Mouse (Mus musculus) B cell, adult (primary cell): ENCODE results near the gene Ddx49. TPM values are rescaled to one million over a fixed set of nuclear protein-coding genes. Genes with fewer than 3 reads are reported as not detected.

Source experiments
- total RNA-seq: library from RNA; stranded (reverse); gene quantifications from 4 replicates; pipeline ENCODE4 v1.2.4, GENCODE M21; 2023; ENCODE audit not compliant: inconsistent age

Ddx49 gene
- 60.2 to 96.0 TPM (median 74.4 TPM) in 4 replicates for total RNA-seq

DNA sequence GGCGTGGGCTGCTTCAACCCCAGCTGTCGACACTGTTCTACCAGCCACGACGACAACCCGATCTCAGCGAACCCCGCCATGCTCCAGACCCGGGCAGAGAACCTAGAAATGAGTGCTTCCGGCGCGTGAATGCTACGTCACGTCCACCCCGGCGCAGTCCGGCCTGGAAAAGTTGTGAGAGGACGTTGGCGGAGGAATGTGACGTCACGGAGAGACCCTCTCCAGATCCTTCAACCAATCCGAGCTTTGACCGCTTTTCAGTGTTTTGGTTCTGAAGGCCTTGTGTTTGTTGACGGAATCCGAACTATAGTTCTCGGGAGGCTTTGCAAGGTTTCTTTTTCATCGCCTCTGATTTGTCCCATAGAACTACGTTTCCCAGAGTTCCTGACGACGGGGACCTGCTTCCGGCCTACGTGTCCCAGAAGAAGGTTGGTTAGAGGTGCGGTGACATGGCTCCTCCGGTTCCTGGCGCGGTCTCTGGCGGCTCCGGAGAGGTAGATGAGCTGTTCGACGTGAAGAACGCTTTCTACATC is at the start of gene Ddx49, which contains the start of gene Cope:
TSS of gene Ddx49 (minus strand) at position 132 of the 533 bp plus-strand sequence.
TSS of gene Cope (plus strand) at position 161 of the 533 bp plus-strand sequence.

DNA sequence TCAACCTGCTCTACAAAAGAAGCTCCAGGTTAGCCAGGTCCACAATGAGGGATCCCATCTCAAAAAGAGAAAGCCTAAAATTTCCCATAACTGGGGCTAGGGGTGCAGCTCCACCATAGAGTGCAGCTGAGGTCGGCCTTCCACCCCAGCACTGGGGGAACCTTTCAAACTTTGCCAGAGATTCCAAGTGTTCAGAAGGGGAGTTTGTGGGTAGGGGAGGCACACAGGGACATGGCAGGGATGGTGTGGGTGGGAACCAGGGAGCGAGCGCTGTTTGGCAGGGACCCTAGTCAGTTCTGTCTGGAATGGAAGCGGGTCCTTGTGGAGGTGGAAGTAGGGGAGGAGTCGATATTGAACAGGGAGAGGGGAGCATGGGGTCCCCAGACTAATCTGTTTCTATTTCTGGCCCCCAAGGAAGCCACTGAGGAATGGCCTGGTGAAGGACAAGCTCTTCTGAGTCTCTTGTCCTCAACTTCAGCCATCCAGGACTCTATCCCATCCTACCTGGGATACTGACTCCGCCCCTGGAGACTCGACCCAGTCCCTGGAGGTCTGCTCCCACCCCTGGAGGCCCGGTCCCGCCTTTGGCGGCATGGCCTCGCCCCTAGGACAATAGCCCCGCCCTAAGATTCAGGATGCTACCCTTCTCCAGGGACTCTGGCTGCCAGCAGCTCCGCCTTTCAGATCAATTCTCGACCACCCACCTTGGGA is 27.0 kb upstream of the Ddx49 start, which contains the start of gene Gdf1:
TSS of gene Gdf1 (plus strand) at position 694 of the 711 bp plus-strand sequence.

GRCm38 (mm10) chr8:70315624-70316510 is 13.6 kb upstream of the Ddx49 start, which contains the start of gene Cers1:
Gene Cers1 (plus strand): TSS chr8:70315775.

DNA sequence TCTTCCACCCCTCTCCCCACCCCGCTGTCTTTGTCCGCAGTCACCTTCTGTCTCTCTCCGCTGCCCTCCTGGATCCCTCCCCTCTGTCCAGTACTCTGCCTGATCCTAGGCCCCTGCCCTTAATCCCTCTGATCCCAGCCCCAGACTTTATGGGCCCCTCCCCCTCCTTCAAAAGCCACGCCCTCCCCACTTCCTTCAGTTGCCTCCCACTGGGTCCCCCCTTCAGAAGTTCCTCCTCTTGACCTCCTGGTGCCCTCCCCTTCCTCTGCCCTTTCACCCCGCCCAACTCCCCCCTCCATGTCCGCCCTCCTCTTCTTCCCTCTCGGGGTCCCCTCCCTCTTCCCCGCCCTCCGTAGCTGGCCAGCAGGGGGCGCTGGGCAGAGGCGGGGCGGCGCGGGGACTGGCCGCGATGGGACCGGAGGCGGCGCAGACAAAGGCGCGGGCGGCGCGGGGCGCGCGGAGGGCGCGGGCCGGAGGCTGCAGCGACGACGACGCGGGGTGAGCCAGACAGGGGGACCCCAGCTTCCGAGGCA is 19.6 kb downstream of the Ddx49 start, which contains the start of gene Homer3:
TSS of gene Homer3 (plus strand) at position 225 of the 533 bp plus-strand sequence.

Other genes starting within 250 kb of the Ddx49 start
- gene Tm6sf2, start 229.6 kb downstream of the Ddx49 start, total RNA-seq, result 0.35 to 0.66 TPM in 2 of 4 replicates, not detected in the others
- not detected in 4 replicates for gene Hapln4, start 219.0 kb downstream of the Ddx49 start, total RNA-seq
- 0.13 to 0.24 TPM (median 0.20 TPM) in 4 replicates for gene Ncan, start 181.6 kb downstream of the Ddx49 start, total RNA-seq
- gene Nr2c2ap, start 171.2 kb downstream of the Ddx49 start, total RNA-seq, result 22.5 to 33.6 TPM (median 27.3 TPM) in 4 replicates
- 30.4 to 37.4 TPM (median 32.7 TPM) in 4 replicates for gene Rfxank, start 163.3 kb downstream of the Ddx49 start, total RNA-seq
- 46.7 to 62.2 TPM (median 55.3 TPM) in 4 replicates for gene Borcs8, start 163.0 kb downstream of the Ddx49 start, total RNA-seq
- 1.6 to 4.9 TPM (median 3.8 TPM) in 4 replicates for gene Mef2b, start 162.8 kb downstream of the Ddx49 start, total RNA-seq
- 42.7 to 53.5 TPM (median 46.6 TPM) in 4 replicates for gene Tmem161a, start 130.1 kb downstream of the Ddx49 start, total RNA-seq
- 5.0 to 6.2 TPM (median 5.4 TPM) in 4 replicates for gene Slc25a42, start 90.2 kb downstream of the Ddx49 start, total RNA-seq
- gene Sugp2, start 68.3 kb downstream of the Ddx49 start, total RNA-seq, result 63.2 to 81.3 TPM (median 69.3 TPM) in 4 replicates
- gene Armc6, start 68.0 kb downstream of the Ddx49 start, total RNA-seq, result 6.2 to 12.6 TPM (median 7.9 TPM) in 4 replicates
- 7.0 to 10.2 TPM (median 8.9 TPM) in 4 replicates for gene Homer3, start 19.7 kb downstream of the Ddx49 start, total RNA-seq
- 101 to 125 TPM (median 107 TPM) in 4 replicates for gene Cope, start within 50 bp of the Ddx49 start, total RNA-seq
- gene Cers1, start 13.3 kb upstream of the Ddx49 start, total RNA-seq, result not detected in 4 replicates
- not detected in 4 replicates for gene Gdf1, start 27.3 kb upstream of the Ddx49 start, total RNA-seq
- 70.0 to 77.0 TPM (median 72.2 TPM) in 4 replicates for gene Upf1, start 50.8 kb upstream of the Ddx49 start, total RNA-seq
- gene Comp, start 71.1 kb upstream of the Ddx49 start, total RNA-seq, result 0.27 TPM in 1 of 4 replicates, not detected in the others
- 22.3 to 28.4 TPM (median 23.9 TPM) in 4 replicates for gene Crtc1, start 137.1 kb upstream of the Ddx49 start, total RNA-seq
- 7.3 to 8.5 TPM (median 7.7 TPM) in 4 replicates for gene Klhl26, start 174.5 kb upstream of the Ddx49 start, total RNA-seq
- gene Tmem59l, start 184.9 kb upstream of the Ddx49 start, total RNA-seq, result not detected in 4 replicates
- gene Crlf1, start 190.7 kb upstream of the Ddx49 start, total RNA-seq, result 1.4 TPM in 1 of 4 replicates, not detected in the others
- gene Rex1bd, start 204.3 kb upstream of the Ddx49 start, total RNA-seq, result 28.9 to 47.2 TPM (median 37.2 TPM) in 4 replicates
- gene Uba52, start 208.3 kb upstream of the Ddx49 start, total RNA-seq, result 2,371 to 2,974 TPM (median 2,811 TPM) in 4 replicates
- gene Fkbp8, start 225.2 kb upstream of the Ddx49 start, total RNA-seq, result 246 to 268 TPM (median 258 TPM) in 4 replicates
- 54.8 to 67.2 TPM (median 60.8 TPM) in 4 replicates for gene Kxd1, start 225.5 kb upstream of the Ddx49 start, total RNA-seq
- 27.0 to 37.0 TPM (median 32.5 TPM) in 4 replicates for gene Ell, start 237.0 kb upstream of the Ddx49 start, total RNA-seq